Mouse (Mus musculus): ENCODE measurements around the gene Sh3glb2. TPM values are rescaled to one million over a fixed set of nuclear protein-coding genes. Genes with fewer than 3 reads are reported as not detected.

Sh3glb2 gene
- total and polyA plus RNA-seq, 2 experiments from 2014 or later, result 156 to 292 TPM

GRCm38 (mm10) chr2:30323111-30323510, 36.0 kb downstream of the Sh3glb2 start:
- Histone ChIP-seq H3K4me1 (ENCODE audit: insufficient read depth) (no peaks in the 10 kb centered on the region), H3K36me3 (ENCODE audit: insufficient read depth) (peaks cover 87% of the 10 kb centered on the region), H3K9me3 (ENCODE audit: low read length) (no peaks in the 10 kb centered on the region), H3K27me3 (ENCODE audit: insufficient read depth, low read length) (no peaks in the 10 kb centered on the region), H3K4me3 (ENCODE audit: low read depth, low read length) (no peak overlapping the region), H3K27ac (ENCODE audit: low read depth, low read length) (no peak overlapping the region), H3K4me2 (ENCODE audit: low read depth) (no peak overlapping the region), H3K9ac (no peak overlapping the region)
- no peak for DNase-seq
- 91% methylated on average over 7 of the region's 7 CpGs for WGBS
- no peak for TF ChIP-seq CTCF (IDR thresholded peaks at IDR 0.05; ENCODE audit: low read depth)
- no peak for ATAC-seq

GRCm38 (mm10) chr2:30319260-30319659, 39.9 kb downstream of the Sh3glb2 start:
- 94% methylated on average over 4 of the region's 4 CpGs for WGBS
- no peak overlapping the region for H3K9ac ChIP-seq
- no peaks in the 10 kb centered on the region for H3K9me3 ChIP-seq (ENCODE audit: low read length)
- DNase-seq, result no peak
- H3K27ac ChIP-seq (ENCODE audit: low read depth, low read length), result no peak overlapping the region
- no peak for ATAC-seq
- H3K4me3 ChIP-seq (ENCODE audit: low read depth, low read length), result no peak overlapping the region
- no peak overlapping the region for H3K4me2 ChIP-seq (ENCODE audit: low read depth)
- no peak for TF ChIP-seq CTCF (IDR thresholded peaks at IDR 0.05; ENCODE audit: low read depth)
- peaks cover 87% of the 10 kb centered on the region for H3K36me3 ChIP-seq (ENCODE audit: insufficient read depth)
- no peaks in the 10 kb centered on the region for H3K27me3 ChIP-seq (ENCODE audit: insufficient read depth, low read length)
- no peaks in the 10 kb centered on the region for H3K4me1 ChIP-seq (ENCODE audit: insufficient read depth)

GRCm38 (mm10) chr2:30316955-30317354, 42.2 kb downstream of the Sh3glb2 start:
- TF ChIP-seq CTCF (IDR thresholded peaks at IDR 0.05; ENCODE audit: low read depth), result no peak
- ATAC-seq, result no peak
- H3K9me3 ChIP-seq (ENCODE audit: low read length), result no peaks in the 10 kb centered on the region
- H3K36me3 ChIP-seq (ENCODE audit: insufficient read depth), result peaks cover 87% of the 10 kb centered on the region
- H3K4me2 ChIP-seq (ENCODE audit: low read depth), result no peak overlapping the region
- no peak for DNase-seq
- no peaks in the 10 kb centered on the region for H3K27me3 ChIP-seq (ENCODE audit: insufficient read depth, low read length)
- H3K27ac ChIP-seq (ENCODE audit: low read depth, low read length), result no peak overlapping the region
- WGBS, result 97% methylated on average over 5 of the region's 5 CpGs
- H3K4me1 ChIP-seq (ENCODE audit: insufficient read depth), result no peaks in the 10 kb centered on the region
- H3K4me3 ChIP-seq (ENCODE audit: low read depth, low read length), result no peak overlapping the region
- no peak overlapping the region for H3K9ac ChIP-seq

GRCm38 (mm10) chr2:30316136-30316535, 43.0 kb downstream of the Sh3glb2 start:
- WGBS, result 90% methylated on average over 4 of the region's 4 CpGs

GRCm38 (mm10) chr2:30311481-30311880, 47.7 kb downstream of the Sh3glb2 start:
- Histone ChIP-seq H3K27ac (ENCODE audit: low read depth, low read length) (no peak overlapping the region), H3K27me3 (ENCODE audit: insufficient read depth, low read length) (no peaks in the 10 kb centered on the region), H3K4me3 (ENCODE audit: low read depth, low read length) (no peak overlapping the region), H3K9ac (no peak overlapping the region), H3K9me3 (ENCODE audit: low read length) (no peaks in the 10 kb centered on the region), H3K36me3 (ENCODE audit: insufficient read depth) (peaks cover 89% of the 10 kb centered on the region), H3K4me1 (ENCODE audit: insufficient read depth) (no peaks in the 10 kb centered on the region), H3K4me2 (ENCODE audit: low read depth) (no peak overlapping the region)
- TF ChIP-seq CTCF (IDR thresholded peaks at IDR 0.05; ENCODE audit: low read depth), result no peak
- ATAC-seq (no peak), DNase-seq (no peak)
- 97% methylated on average over 2 of the region's 2 CpGs for WGBS

More at GRCm38 (mm10) chr2:30316136-30316535, 43.0 kb downstream of the Sh3glb2 start:
- H3K27me3 ChIP-seq (ENCODE audit: insufficient read depth, low read length), result no peaks in the 10 kb centered on the region
- H3K9me3 ChIP-seq (ENCODE audit: low read length), result no peaks in the 10 kb centered on the region
- no peak overlapping the region for H3K27ac ChIP-seq (ENCODE audit: low read depth, low read length)
- no peak overlapping the region for H3K4me3 ChIP-seq (ENCODE audit: low read depth, low read length)
- TF ChIP-seq CTCF (IDR thresholded peaks at IDR 0.05; ENCODE audit: low read depth), result peak; percentile 27; the same call in 1 of the 2 replicates
- peaks cover 87% of the 10 kb centered on the region for H3K36me3 ChIP-seq (ENCODE audit: insufficient read depth)
- DNase-seq (no peak), ATAC-seq (0 out of 2 replicates have a peak, but pooled peaks have one; percentile 45)
- no peak overlapping the region for H3K9ac ChIP-seq
- no peaks in the 10 kb centered on the region for H3K4me1 ChIP-seq (ENCODE audit: insufficient read depth)
- no peak overlapping the region for H3K4me2 ChIP-seq (ENCODE audit: low read depth)

- H3K4me1 ChIP-seq (ENCODE audit: insufficient read depth), result no peaks in the 10 kb centered on the region
- H3K9me3 ChIP-seq (ENCODE audit: low read length), result no peaks in the 10 kb centered on the region
- DNase-seq, result no peak
- 95% methylated on average over 3 of the region's 3 CpGs for WGBS
- TF ChIP-seq CTCF (IDR thresholded peaks at IDR 0.05; ENCODE audit: low read depth), result no peak
- H3K4me3 ChIP-seq (ENCODE audit: low read depth, low read length), result no peak overlapping the region
- H3K36me3 ChIP-seq (ENCODE audit: insufficient read depth), result peaks cover 91% of the 10 kb centered on the region
- no peak for ATAC-seq
- H3K9ac ChIP-seq, result no peak overlapping the region
- H3K4me2 ChIP-seq (ENCODE audit: low read depth), result no peak overlapping the region
- no peaks in the 10 kb centered on the region for H3K27me3 ChIP-seq (ENCODE audit: insufficient read depth, low read length)
- H3K27ac ChIP-seq (ENCODE audit: low read depth, low read length), result no peak overlapping the region
Measured at GRCm38 (mm10) chr2:30309351-30309750, 49.8 kb downstream of the Sh3glb2 start.

GRCm38 (mm10) chr2:30306087-30306486, 53.0 kb downstream of the Sh3glb2 start:
- Histone ChIP-seq H3K9ac (no peak overlapping the region), H3K9me3 (ENCODE audit: low read length) (no peaks in the 10 kb centered on the region), H3K4me2 (ENCODE audit: low read depth) (no peak overlapping the region), H3K27me3 (ENCODE audit: insufficient read depth, low read length) (no peaks in the 10 kb centered on the region), H3K27ac (ENCODE audit: low read depth, low read length) (no peak overlapping the region), H3K36me3 (ENCODE audit: insufficient read depth) (peaks cover 92% of the 10 kb centered on the region), H3K4me1 (ENCODE audit: insufficient read depth) (no peaks in the 10 kb centered on the region), H3K4me3 (ENCODE audit: low read depth, low read length) (no peak overlapping the region)
- DNase-seq (no peak), ATAC-seq (no peak)
- WGBS, result 98% methylated on average over 7 of the region's 7 CpGs
- TF ChIP-seq CTCF (IDR thresholded peaks at IDR 0.05; ENCODE audit: low read depth), result no peak

Measured in forebrain, postnatal 0 days (tissue).